Mouse (Mus musculus) neutrophil, adult 5-6 weeks (primary cell): ENCODE measurements around the gene Olfr169. TPM values are rescaled to one million over a fixed set of nuclear protein-coding genes. Genes with fewer than 3 reads are reported as not detected.
"Not testable (repeated sequence)": the region's sequence is repeated elsewhere in the genome, so short reads cannot be mapped to it uniquely, and the experiment has no call there.

Source experiments
- ATAC-seq: fragments of 151-379, 151-347 bp; 2 replicates; pipeline ENCODE4 v1.8.0; 2017; ENCODE audit warnings: mild to moderate bottlenecking, moderate TSS enrichment; ENCODE audit not compliant: insufficient number of reproducible peaks, poor library complexity, low FRiP score, severe bottlenecking; ENCODE audit errors: extremely low read depth
- total RNA-seq: library from RNA; stranded (forward); fragments of 200-1000 nt; gene quantifications from 2 replicates; pipeline ENCODE4 v1.2.3, GENCODE M21; 2017

The Olfr169 gene
- not detected in 2 replicates for total RNA-seq

DNA sequence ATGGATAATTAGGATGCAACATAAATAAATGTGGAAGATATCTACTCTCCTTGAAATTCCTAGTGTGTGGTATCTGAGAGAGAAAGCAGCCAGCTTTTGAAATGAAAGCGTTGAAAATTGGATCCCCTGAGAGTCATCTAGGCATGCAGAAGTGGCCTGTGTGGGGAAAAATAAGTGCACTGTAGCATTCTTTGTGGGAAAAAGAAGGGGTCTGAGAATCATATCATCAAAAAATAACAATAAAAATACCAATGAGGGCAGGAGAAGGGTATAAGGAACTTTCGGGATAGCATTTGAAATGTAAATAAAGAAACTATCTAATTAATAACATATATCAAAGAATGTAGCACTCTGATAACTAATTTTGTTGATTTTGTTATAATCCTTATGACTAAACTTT lies at the start of gene Olfr169:
TSS of gene Olfr169 (minus strand) at position 101 of the 400 bp plus-strand sequence.
- not testable (repeated sequence) for ATAC-seq

GRCm38 (mm10) chr16:19611782-19612181 lies 40.2 kb upstream of the Olfr169 start, which contains the start of gene Olfr170:
Gene Olfr170 (minus strand): TSS chr16:19611882.
- not testable (repeated sequence) for ATAC-seq

- no peak for ATAC-seq
Observed at GRCm38 (mm10) chr16:19603166-19603565, 31.6 kb upstream of the Olfr169 start.

GRCm38 (mm10) chr16:19553429-19553828 lies 18.2 kb downstream of the Olfr169 start:
- ATAC-seq: not testable (repeated sequence)

- ATAC-seq: not testable (repeated sequence)
Observed at GRCm38 (mm10) chr16:19552246-19552645, 19.4 kb downstream of the Olfr169 start.

DNA sequence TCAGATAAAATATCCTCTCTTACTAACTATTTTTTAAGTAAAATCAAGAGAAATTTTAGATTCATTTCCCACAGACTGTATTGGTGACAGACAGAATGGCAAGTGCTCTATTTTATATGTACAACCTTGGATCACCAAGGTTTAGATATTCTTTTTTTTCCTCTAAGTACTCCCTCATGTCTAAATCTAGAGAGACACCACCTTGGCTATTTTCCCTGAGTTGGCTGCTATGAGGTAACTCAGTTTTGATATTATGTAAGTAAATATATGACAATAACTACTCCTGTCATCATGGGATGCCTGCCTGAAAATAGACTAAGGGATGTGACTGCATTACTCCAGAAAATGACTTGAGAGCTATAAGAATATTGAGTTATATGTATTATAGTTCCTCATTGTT lies 36.2 kb downstream of the Olfr169 start, which contains the start of gene Olfr168:
TSS of gene Olfr168 (minus strand) at position 101 of the 400 bp plus-strand sequence.
- ATAC-seq: no peak

GRCm38 (mm10) chr16:19522166-19522565 lies 49.4 kb downstream of the Olfr169 start, which contains the start of gene Olfr167:
Gene Olfr167 (minus strand): TSS chr16:19522266.
- ATAC-seq: no peak

Other genes with a start within 250 kb of the Olfr169 start
- not detected in 2 replicates for gene Olfr165, start 148.7 kb downstream of the Olfr169 start, total RNA-seq
- gene Olfr166, start 88.1 kb downstream of the Olfr169 start, total RNA-seq: 0.37 and 0.81 TPM in 2 replicates
- not detected in 2 replicates for gene Olfr167, start 49.5 kb downstream of the Olfr169 start, total RNA-seq
- gene Olfr168, start 36.3 kb downstream of the Olfr169 start, total RNA-seq: not detected in 2 replicates
- gene Olfr170, start 40.1 kb upstream of the Olfr169 start, total RNA-seq: not detected in 2 replicates
- gene Olfr171, start 58.1 kb upstream of the Olfr169 start, total RNA-seq: not detected in 2 replicates
- gene Lamp3, start 134.6 kb upstream of the Olfr169 start, total RNA-seq: 3.3 and 4.1 TPM in 2 replicates
- 137 and 140 TPM in 2 replicates for gene B3gnt5, start 188.4 kb upstream of the Olfr169 start, total RNA-seq